Mouse (Mus musculus): ENCODE data around the gene Vdr.

DNA sequence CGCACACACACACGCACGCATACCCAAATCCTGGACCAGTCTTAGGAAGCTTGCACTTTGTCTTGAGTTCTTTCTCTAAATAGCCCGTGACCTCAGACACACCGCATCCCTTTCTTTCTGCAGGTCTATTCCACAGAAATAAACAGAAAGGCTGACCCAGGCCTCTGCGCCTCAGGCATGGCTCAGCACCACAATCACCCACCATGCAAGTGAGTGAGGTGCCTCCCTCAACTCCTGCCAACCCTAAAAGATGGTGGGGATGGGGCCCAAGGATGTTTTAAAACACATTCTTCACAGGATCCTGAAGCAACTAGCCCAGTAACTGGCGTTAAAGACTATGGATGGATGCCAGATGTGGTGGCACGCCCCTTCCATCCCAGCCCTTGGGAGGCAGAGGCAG is 83.0 kb downstream of the Vdr start:
- no peak for TF ChIP-seq CTCF (IDR thresholded peaks at IDR 0.05)
- TF ChIP-seq EP300 (IDR thresholded peaks at IDR 0.05) = no peak

All from lung, postnatal 0 days (tissue).